Mouse (Mus musculus) bone marrow, adult 2 months (tissue): ENCODE measurements around the gene Adamts14.

Experiments
- CTCF ChIP-seq: fragments of 200-500 bp; IDR thresholded peaks from 2 replicates; pipeline ENCODE4 v1.5.1; 2011; ENCODE audit warnings: low read length, control low read depth; ENCODE audit not compliant: control insufficient read depth, insufficient read depth
- POLR2A ChIP-seq: fragments of 200-500 bp; IDR thresholded peaks from 2 replicates; pipeline ENCODE4 v1.6.1; 2011; ENCODE audit warnings: low read depth, mild to moderate bottlenecking, control low read depth, low read length, borderline replicate concordance; ENCODE audit not compliant: control insufficient read depth

- no peak for TF ChIP-seq CTCF
- no peak for TF ChIP-seq POLR2A
Measured at GRCm38 (mm10) chr10:61285271-61285670, 12.0 kb upstream of the Adamts14 start.
